Mouse (Mus musculus) urinary bladder, postnatal 10 days (tissue): Measurements from ENCODE around the gene Pcbd1.

Source experiments
- DNase-seq: peaks from one replicate; pipeline ENCODE4 v3.0.0; 2022; ENCODE audit warnings: low spot score

Gene Pcbd1

GRCm38 (mm10) chr10:61089170-61090142, at the start of gene Pcbd1:
Pcbd1 (plus strand) TSS chr10:61089331.
- no peak for DNase-seq

- no peak for DNase-seq
Measured at GRCm38 (mm10) chr10:61039657-61040056, 49.5 kb upstream of the Pcbd1 start.

DNA sequence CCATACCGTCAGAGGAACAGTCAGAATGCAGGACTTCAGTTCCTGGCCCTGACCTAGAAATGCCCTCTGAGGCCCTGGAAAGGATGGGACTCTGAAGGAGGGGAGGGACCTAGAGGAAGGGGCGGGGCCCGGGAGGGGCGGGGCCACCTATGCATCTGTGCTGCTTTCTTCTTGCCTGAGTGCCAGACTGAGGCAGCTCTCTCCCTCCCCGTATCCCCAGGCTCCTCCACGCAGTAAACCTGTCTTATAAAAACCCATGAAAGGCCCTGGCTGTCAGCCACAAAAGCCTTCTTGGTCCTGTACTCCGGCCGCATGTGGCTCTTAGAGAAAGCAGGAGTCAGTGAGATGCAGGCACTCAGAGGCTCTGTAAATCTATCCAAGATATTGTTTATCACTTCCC, 44.0 kb upstream of the Pcbd1 start:
- DNase-seq = no peak

GRCm38 (mm10) chr10:61051993-61052613, 37.0 kb upstream of the Pcbd1 start:
- no peak for DNase-seq

- DNase-seq = no peak
Measured at GRCm38 (mm10) chr10:61056661-61057060, 32.5 kb upstream of the Pcbd1 start.

DNA sequence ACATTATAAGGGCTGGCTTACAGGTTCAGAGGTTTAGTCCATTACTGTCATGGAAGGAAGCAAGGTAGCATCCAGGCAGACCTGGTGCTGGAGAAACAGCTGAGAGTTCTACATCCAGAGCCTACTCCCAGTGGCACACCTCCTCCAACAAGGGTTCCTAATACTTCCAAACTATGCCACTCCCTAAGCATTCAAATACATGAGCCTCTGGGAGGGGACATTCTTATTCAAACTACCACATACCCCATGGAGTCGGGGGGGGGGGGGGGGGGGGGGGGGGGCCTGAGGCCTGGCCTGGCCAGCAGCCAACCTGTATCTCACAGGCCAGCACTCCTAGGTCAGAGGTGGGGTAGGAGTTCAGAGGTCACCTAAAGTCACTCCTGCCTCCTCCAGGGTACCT, 30.0 kb upstream of the Pcbd1 start:
- no peak for DNase-seq

DNA sequence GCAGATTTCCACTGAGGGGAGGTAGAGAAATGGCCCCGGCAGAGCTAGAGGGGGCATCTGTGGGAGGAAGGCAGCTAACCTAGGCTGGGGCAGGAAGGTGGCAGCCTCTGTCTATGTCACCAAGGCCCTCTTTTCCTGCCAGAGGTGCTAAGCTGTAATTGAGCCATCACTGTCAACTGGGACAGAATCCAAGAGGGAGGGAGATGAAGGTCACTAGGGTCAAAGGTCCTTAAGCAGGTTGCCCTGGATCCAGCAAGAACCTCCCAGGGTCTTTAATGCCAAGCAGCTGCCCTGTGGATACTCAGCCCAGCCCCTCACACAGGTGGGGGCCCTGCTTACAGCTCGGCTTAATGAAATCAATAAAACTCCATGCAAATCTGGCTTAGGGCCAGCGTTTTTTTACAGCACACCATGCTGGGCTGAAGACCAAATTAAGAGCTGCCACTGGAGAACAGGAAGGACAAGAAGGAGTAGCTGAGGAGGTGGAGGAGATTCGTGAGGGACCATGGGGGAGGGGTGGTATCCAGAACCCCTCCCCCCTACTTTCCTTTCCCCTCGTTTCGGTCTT, 29.5 kb upstream of the Pcbd1 start:
- no peak for DNase-seq

DNA sequence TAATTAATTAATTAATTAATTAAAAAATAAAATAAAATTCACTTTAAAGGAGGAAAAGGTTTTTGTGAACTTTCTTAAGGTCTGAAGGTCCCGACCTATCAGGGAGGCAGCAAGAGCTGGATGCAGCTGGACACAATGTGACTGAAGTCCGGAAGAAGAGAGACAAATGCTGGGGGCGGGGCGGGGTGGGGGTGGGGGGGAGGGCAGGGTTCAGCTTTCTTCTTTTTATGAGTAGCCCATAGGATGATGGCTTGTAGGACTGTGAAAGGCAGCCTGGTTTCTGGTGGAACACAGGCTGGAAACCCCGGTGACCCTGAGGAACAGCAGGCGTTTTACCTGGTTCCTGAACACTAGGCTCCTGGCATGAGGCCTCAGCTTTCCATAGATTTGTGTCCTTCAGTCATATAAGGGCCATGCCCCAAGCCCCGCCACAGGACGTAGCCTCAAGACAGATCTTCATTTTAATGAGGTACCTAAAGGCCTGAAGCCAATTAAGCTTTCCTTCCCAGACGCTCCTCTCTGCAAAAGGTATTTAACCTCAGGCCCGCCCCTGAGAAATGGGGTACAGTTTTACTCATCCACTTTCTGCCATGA, 25.8 kb upstream of the Pcbd1 start:
- DNase-seq = no peak

DNA sequence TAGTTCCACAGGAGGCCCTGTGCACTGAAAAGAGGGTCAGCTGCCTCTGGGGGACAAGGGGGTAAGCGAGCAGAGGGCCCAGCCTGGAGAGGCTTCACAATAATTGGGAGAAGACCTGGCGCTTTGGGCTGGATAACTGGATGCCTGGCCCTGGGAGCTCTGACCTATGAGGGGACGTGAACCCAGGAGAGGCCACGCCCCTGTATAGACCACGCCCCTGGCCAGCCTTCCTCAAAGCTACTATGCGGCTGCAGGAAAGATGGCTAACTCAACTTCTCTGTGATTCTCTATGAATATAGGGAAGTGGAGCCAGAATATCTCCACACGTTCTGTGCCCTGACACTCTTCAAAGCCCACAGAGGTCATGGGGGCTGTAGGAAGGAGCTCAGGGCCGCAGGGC, 24.5 kb upstream of the Pcbd1 start:
- no peak for DNase-seq

DNA sequence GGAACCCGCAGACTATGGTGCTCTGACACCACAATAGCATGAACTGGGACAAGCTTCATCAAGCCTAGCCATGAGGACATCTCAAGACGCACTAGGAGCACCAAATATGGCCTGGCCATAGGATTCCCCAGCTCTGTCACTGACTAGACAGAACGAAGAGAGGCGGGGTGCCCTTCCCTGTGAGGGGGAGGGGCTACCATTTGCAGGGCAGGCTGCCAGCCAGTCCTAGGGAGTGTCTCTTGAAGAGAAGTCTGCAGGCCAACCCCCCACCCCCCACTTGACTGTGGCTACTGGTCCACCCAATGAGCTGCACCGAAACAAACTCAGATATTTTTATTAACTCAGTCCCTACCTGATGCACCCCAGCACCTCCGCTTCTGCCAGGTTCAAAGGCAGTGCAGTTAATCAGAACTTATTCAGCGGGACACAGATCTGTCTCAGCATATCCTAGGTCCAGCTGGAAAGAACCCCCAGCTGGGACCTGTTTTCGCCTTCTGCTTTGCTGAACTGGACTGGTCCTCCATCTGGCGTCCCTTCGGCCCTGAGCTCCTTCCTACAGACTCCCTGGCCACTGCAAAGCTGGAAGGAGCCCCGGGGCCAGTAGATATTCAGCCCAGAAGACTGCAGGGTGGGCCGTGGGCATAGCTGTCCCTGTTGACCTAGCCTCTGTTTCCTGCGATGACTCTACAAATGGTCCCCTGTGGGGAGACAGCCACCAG, 23.7 kb upstream of the Pcbd1 start:
- no peak for DNase-seq

DNA sequence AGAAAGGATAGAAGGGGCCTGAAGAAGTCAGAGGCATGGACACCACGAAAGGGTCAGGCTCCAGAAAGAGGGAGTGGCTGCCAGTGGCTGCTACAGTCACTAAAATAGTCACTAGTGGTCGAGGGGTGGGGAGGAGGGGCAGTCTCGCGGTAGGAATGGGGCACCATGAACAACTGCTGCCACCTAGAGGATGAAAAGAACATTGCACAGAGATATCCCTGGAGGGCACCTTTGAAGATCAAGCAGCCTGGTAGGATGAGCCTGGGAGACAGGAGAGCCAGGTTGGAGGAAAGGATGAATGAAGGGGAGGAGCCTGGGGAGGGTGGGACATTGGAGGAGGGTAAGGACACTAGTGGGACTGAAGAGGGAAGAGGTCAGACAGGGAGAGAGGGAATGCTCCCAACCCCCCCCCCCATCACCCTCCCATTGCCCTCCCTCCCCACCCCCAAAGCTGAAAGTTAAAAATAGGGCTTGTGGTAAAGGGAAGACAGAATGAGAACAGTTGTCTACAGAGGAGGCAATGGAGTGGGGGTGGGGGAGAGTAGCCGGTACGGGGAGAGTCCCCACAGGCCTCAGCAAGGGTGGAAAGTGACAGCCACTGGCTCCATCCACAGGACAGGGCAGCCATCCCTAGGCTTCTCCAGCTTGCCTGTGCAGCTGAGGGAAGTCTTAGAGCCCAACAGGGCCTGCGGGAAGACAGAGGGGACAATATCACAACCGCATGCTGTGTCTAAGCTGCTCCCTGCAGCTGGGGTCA, 20.5 kb upstream of the Pcbd1 start:
- no peak for DNase-seq

DNA sequence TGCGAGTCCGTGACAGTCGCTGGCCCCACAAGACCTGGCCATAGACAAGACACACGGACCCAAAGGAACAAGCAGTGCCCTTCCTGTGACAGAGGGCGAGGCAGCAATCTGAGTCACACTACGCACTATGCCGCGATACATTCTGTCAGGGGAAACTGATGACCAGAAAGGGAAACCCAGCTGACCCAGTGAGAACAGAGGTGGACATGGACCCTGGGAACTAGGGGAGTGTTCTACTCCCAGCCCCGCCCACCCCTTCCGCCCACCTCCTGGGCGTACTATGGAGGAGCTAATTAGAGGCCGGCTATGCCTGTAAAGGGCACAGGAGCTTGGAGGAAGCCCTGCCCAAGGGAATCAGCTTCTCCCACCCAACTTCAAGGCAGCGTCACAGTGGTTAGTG, 19.9 kb upstream of the Pcbd1 start:
- no peak for DNase-seq

DNA sequence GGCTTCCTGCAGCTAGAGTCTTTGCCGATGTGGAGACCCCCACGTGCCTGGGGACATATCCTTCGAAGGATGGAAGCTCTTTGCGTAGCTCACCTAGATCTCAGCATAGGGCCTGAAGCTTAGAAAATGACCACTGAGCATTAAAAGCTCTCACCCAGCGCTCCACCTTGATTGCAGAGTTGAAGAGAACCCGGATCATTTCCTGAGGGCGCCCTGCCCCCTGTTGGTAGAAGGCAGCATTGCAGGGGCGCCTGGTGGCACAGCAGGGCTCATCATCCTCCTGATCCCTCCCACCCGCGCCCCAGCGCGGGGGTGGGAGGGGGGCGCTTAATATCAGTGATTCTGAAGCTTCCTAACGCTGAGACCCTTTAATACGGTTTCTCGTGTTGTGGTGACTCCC, 16.8 kb upstream of the Pcbd1 start:
- DNase-seq = no peak

GRCm38 (mm10) chr10:61074643-61075042, 14.5 kb upstream of the Pcbd1 start:
- no peak for DNase-seq

GRCm38 (mm10) chr10:61075607-61076006, 13.5 kb upstream of the Pcbd1 start:
- DNase-seq = no peak

DNA sequence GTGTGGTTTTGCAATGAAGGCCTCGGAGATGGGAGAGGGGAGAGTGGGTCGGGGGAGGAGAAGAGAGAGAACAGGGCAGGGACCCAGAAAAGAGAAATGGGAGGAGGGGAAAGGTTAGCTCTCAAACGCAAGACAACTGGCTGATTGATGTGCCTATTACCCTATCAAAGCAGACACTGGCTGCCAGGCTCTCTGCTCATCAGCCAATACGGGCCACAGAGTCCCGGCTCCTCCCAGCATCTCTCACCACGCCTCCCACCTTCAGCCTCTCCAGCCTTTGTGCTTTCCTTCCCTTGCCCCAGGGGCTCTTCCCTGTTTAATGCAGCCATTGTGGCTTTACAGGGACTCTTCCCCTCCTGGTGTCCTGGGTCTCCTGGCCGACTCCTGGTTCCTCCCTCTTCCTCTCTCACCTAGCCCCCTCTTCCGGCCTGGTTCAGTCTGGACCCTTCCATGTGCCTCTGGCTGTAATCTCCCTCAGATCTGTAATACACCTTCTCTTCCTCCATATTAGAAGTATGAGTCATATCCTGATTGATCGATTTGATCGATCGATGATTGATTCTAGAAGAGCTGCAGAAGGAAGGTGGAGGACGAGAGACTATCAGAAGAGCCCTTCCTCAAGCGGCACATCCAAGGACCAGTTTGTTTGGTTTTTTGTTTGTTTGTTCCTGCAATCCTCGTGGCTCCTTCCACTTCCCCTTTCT, 8.8 kb upstream of the Pcbd1 start:
- DNase-seq = no peak

GRCm38 (mm10) chr10:61080931-61081255, 8.2 kb upstream of the Pcbd1 start:
- DNase-seq = no peak

- DNase-seq = no peak
Measured at GRCm38 (mm10) chr10:61085364-61085763, 3.8 kb upstream of the Pcbd1 start.

- DNase-seq = no peak
Measured at GRCm38 (mm10) chr10:61086502-61086901, 2.6 kb upstream of the Pcbd1 start.

- DNase-seq = no peak
Measured at GRCm38 (mm10) chr10:61088468-61088867, 663 bp upstream of the Pcbd1 start.

DNA sequence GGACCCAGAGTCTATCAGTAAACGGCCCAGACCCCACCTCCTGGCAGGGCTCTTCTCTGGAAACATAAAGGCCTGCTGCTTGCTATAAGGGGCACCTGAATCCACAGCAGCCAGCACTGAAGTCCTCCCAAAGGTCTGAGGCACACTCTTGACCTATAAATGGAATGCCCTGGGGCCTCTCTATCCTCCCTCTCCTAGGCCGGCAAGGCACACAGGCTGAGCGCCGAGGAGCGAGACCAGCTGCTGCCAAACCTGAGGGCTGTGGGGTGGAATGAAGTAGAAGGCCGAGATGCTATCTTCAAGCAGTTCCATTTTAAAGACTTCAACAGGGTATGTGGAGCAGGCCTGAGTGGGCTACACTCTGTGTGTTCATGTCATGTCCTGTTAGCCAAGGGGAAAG, 2.7 kb downstream of the Pcbd1 start:
- DNase-seq = no peak
